Mouse (Mus musculus) right cerebral cortex, postnatal 10 days (tissue): ENCODE measurements around the gene Vmn1r51.
"Not testable (repeated sequence)": the region's sequence is repeated elsewhere in the genome, so short reads cannot be mapped to it uniquely, and the experiment has no call there.

ENCODE experiments used
- DNase-seq, 2 experiments: peaks; one replicate each; pipeline ENCODE4 v3.0.0; 2021; ENCODE audit warnings: low spot score in 2 of 2

Gene Vmn1r51

GRCm38 (mm10) chr6:90122296-90122695 is at the start of gene Vmn1r51:
Gene Vmn1r51 (plus strand): TSS chr6:90122596.
- DNase-seq = not testable (repeated sequence)

GRCm38 (mm10) chr6:90078406-90078805 is 44.0 kb upstream of the Vmn1r51 start, which contains the start of gene Vmn1r49:
Gene Vmn1r49 (minus strand): TSS chr6:90078506.
- no peak for DNase-seq

GRCm38 (mm10) chr6:90100566-90100965 is 21.8 kb upstream of the Vmn1r51 start:
- no peak for DNase-seq

GRCm38 (mm10) chr6:90101130-90101529 is 21.3 kb upstream of the Vmn1r51 start, which contains the start of gene Vmn1r50:
Gene Vmn1r50 (plus strand): TSS chr6:90101430.
- no peak for DNase-seq

GRCm38 (mm10) chr6:90160139-90160538 is 37.7 kb downstream of the Vmn1r51 start:
- no peak for DNase-seq

- DNase-seq = no peak
Observed at GRCm38 (mm10) chr6:90174508-90174907, 52.1 kb downstream of the Vmn1r51 start, which contains the start of gene Vmn1r52. Gene Vmn1r52 (plus strand): TSS chr6:90174808.
